Mouse (Mus musculus) hematopoietic stem cell, adult 5-6 weeks (primary cell): ENCODE measurements around the gene Mrpl28. TPM values are rescaled to one million over a fixed set of nuclear protein-coding genes. Genes with fewer than 3 reads are reported as not detected.
"Not testable (repeated sequence)": the region's sequence is repeated elsewhere in the genome, so short reads cannot be mapped to it uniquely, and the experiment has no call there.

ENCODE experiments used
- ATAC-seq, 2 experiments: fragments of 125-278 bp in 1 of 2; replicated peaks in 1 of 2; 2 replicates each; pipeline ENCODE4 v1.8.0; 2016 to 2017; ENCODE audit warnings: inconsistent platforms in 2 of 2, mild to moderate bottlenecking in 2 of 2, moderate number of reproducible peaks in 2 of 2, low read depth in 1 of 2, moderate TSS enrichment in 1 of 2; ENCODE audit not compliant: low FRiP score in 2 of 2, poor library complexity in 2 of 2, severe bottlenecking in 2 of 2, insufficient read depth in 1 of 2, low TSS enrichment in 1 of 2
- total RNA-seq: library from RNA; stranded (forward); fragments of 172-1452, 232-1000 nt; gene quantifications from 2 replicates; pipeline ENCODE4 v1.2.3, GENCODE M21; 2017

The Mrpl28 gene
- total RNA-seq, result 21.7 and 31.0 TPM in 2 replicates

DNA sequence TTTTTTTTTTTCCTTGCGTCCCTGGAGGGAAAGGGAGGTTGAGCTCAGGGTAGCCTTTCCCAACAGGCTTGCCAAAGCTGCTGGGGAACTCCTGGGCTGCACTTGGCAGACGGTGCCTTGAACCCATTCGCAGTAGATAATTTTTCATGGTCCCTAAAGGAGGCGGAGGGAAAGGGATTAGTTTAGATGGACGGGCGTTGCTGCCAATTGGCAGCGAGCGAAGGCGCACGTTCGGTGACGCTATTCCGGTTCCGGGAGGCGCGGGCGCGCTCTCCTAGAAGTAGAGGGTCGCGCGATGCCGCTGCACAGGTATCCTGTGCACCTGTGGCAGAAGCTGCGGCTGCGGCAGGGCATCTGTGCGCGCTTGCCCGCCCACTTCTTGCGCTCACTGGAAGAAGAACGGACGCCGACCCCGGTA is at the start of gene Mrpl28:
TSS of gene Mrpl28 (plus strand) at position 234 of the 418 bp plus-strand sequence.
- ATAC-seq, result peak; percentile 86 to 89

DNA sequence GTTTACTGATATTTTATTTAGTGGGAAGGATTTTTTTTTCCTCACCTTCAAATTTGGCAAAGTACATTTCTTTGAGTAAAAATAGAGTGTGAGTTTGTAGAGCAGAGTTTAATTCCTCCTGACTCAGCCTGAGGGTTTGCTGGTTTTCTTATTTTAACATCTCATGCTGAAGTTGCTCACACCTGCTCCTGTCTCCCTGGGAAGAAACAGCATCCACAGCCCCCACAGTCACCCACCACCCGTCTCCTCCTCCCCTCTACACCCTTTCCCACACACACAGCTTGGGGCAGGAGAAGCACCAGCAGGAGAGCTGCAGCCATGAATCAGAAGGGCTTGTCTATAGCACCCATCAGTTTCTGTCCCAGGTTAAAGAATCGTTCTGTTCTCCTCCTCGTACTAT is 48.1 kb upstream of the Mrpl28 start:
- ATAC-seq, result no peak

DNA sequence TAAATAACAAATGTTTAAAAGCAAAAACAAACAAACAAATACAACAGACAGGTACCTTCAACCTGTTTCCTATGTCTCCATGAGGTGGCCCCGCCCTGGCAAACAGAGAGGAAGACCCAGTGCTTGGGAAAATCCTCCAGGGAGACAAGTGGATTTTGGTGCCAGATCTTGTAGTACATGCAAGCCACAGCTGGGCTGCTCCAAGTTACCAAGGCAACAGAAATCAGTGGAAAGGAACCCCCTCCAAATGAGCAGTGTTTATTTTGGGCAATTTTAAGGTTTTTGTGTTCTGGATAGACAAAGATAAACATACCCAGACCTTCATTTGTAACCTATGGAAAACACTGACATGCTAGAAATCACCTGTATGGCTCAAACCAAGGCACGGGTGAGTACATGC is 44.4 kb upstream of the Mrpl28 start:
- no peak for ATAC-seq

DNA sequence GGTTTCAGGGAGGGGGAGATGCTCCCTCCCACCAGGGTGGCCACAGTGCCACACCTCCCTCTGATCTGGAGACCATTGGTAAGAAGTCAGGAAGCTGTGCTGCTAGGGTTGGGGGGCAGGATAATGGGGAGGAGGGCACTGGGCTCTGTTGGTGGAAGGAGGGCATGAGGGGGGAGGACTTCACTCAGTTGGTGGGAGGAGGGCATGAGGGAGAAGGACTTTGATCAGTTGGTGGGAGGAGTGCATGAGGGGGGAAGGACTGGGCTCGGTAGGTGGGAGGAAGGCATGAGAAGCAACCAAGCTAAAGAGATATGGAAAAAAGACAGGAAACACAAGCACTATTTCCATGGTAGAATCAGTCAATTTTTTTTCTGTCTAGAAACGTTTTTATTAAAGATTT is 42.4 kb upstream of the Mrpl28 start:
- ATAC-seq, result no peak

DNA sequence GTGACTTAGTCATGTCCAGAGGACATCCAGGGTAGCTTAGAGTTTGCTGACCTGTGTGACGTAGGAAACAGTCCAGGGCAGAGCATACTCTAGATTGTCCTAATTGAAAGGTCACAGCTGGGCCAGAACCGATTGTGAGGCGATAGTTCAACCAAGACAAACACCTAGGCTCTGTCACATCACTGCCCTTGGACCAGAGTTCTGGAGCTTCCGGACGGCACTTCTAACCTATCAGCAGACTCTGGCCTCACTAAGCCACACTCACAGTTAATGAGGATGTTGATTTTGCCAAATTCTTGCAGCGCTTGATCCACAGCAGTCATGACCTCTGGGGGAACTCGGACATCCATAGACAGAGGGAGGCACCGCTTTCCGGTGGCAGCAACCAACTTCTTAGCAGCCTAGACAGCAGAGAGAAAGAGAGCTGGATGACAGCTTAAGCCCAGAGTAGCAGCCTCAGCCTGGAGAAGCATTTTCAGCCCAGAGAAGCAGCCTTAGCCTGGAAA is 36.2 kb upstream of the Mrpl28 start:
- ATAC-seq, result no peak

DNA sequence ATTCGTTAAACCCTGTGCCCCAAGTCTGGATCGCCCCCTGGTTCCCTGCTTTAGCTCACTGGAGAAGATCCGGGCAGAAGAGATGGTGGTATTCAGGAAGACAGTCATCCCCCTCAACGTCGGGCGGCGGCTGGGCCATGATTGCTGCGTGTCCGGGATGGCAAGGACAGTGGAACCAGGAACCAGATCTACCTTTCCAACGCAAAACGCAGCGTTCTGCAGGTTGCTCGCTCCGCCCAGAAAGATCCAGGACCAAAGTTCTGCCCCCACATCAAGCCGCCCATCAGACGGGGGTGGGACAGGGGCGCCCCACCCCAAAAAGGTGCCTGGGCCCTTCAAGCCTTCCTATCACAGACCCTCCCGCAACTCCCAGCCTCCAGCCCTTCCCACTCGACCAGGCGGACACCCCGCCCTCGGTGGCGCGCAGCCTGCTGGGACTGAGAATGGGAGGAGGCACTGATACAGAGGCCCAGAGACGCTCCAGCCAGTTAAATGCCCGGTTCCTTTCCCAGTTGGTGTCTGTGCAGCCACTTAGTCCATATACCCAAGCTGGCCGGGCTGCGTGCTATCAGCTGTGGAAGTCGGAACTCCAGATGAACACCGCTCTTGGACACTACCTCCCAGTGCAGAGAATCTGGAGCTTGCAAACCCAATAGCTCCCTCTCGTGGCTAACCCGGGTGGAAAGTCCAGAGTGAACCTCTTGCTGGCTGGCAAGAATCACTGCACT is 33.2 kb upstream of the Mrpl28 start, which contains the start of gene Decr2:
TSS of gene Decr2 (minus strand) at position 433 of the 728 bp plus-strand sequence.
- ATAC-seq, result peak; percentile 80 to 88

DNA sequence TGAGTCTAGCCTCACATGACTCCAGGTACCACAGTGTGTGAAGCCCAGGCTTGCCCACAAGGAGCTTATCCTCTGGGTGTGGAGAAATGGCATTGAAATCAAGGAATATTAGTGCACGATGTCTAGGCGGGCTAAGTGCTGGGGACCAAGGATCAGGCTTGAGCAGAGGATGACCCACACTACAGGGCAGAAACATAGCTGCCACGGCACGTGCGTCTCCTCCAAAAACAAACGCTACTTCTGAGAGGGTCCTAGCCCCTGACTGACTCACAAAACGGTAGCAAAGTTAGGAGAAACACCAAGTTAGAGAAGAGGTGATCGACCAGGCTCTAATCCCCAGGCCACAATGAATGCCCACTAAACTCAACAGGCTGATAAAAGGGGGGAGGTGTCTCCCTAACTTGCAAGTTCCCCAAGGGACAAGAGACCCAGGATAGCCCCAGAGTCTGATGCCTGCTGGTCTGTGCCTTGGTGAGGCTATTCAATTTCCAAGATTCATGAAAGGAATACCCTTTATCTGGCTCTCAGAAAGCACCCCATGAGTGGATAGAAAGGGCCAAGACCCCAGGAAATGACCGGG is 28.7 kb upstream of the Mrpl28 start:
- no peak for ATAC-seq

DNA sequence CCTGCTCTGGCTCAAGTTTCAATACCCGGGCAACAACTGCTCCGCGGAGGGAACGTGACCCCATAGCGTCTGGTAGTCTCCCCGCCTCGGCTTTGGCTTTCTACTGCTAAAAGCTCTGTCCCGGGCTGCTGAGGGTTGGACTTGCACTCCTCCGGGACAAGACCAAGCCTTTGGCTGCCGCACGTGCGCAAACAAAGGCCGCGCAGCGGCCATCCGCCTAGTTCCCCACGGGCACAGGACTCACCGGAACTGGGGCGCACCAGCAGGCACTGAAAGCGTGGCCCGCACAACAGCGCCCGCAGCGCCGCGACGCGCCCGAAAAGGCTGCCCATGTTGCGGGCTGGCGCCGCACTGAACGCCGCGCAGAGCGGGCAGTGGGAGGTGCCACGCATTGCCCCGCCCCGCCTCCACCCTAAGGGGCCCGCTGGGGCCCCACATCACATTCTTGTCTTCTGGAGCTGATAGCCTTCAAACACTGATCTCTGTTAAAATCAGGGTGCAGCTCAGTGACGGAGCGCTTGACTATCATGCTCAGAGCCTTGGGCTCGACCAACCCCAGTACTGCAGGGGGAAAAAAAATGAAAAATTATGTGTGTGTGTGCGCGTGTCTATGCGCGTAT is 28.1 kb upstream of the Mrpl28 start, which contains the start of gene Nme4:
TSS of gene Nme4 (minus strand) at position 482 of the 620 bp plus-strand sequence.
- ATAC-seq, result peak; percentile 39 to 48

DNA sequence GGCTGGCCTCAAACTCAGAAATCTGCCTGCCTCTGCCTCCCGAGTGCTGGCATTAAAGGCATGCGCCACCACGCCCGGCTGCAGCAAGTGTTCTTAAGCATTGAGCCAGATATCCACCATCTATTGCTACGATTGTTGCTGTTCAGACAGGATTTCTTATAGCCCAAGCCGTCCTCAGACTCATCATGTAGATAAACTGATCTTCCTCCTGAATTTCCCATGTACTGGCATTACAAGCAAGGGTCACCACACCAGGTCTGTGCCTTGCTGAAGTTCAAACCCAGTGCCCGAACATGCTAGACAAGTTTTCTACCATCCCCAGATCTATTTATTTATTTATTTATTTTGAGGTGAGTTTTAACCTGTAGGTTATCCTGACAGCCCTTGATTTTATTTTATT is 24.8 kb upstream of the Mrpl28 start:
- ATAC-seq, result no peak

DNA sequence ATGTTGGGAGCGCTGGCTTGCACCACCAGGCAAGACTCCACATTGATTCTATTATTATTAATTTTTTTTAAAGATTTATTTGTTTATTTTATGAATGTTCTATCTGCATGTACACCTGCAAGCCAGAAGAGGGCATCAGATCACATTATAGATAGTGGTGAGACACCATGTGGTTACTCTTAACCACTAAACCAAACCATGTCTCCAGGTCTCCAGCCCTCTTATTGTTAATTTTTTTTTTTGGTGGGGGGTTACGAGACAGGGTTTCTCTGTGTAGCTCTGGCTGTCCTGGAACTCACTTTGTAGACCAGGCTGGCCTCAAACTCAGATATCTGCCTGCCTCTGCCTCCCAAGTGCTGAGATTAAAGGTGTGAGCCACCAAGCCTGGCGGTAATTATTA is 24.0 kb upstream of the Mrpl28 start:
- ATAC-seq, result not testable (repeated sequence)

DNA sequence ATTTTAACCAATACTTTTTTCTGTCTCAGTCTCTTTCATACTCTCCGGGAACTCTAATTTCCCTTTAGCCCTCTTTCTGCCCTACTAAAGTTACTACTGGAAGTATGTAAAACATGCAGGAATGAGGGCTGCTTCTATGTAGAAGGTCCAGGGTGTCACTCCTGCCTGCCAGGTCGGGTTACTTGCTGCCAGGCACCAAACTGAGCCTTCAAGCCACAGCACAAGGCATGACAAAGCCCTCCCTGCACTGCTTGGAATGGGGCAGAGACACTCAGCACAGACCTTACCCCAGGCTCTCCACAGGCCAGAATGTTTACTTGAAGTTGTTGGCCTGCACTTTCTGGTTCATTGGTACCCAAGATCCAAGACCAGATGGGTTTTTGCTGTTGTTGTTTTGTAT is 23.1 kb upstream of the Mrpl28 start:
- no peak for ATAC-seq

DNA sequence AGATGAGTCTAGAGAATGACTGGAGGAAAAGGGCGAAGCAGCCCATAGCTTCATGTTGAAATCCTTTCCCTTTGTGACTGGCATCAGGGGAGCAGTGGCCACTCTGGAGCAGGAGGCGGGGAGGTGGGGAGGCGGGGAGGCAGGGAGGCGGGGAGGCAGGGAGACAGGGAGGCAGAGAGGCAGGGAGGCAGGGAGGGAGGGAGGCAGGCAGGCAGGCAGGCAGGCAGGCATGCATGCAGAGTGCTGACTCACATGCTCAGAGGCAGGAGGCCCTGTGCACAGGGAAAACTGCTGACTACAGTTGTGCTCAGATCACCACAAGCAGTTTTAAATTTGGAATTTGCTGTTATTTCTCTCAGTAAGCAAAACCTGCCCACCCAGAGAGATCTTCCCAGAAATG is 21.8 kb upstream of the Mrpl28 start:
- ATAC-seq, result no peak

DNA sequence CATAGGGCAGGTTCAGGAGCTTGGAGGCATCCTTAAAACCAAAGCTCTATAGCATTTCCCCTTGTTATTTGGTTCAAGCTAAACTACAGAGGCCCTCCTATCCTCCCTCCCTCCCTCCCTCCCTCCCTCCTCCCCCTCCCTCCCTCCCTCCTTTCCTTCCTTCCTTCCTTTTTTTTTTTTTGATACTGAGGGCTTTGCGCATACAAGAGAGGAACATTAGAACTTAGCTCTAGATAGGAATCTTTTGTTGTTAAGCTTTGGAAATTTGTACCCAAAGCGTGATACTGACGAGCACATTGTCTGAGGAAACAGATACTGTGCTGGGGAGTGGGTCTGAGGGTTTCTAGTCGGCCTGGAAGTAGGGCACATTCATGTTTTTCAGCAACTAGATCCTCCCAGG is 17.7 kb upstream of the Mrpl28 start:
- no peak for ATAC-seq

DNA sequence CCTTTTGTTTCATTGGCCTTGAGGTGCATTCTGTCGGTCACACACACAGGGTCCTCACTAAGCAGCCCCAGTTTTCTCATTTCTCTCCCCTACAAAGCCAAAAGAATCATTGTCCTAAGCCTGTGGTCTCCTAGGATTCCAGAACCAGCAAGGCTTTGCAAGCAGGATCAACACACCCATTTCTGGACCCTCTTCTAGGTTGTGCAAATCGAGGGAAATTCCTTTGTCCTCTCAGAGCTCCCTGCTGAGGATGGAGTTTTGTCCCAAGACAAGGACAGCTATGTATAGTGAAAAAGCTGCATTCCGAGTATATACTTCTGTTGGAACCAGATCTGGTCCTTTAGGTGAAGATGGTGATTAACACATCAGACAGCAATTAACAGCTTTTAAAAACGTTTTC is 13.1 kb upstream of the Mrpl28 start:
- no peak for ATAC-seq

DNA sequence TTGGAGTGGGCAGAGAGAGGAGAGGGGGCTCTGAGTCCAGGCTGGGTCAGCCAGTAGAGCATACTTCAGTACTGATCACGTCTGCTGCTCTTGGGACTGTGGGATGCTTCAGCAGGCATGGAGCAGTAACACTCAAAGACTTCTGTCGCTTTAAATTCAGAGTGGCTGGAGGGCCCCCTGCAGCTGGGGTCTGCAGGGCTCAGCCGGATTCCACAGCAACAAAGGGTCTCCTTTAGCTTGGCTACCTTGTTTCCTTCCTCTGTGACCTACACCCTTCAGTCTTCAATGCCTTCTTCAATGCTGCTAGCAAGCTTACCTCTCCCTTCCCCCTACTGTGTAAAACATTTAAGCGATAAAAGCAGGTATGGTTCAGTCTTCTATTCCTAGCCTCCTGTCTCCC is 12.3 kb upstream of the Mrpl28 start:
- ATAC-seq, result no peak

DNA sequence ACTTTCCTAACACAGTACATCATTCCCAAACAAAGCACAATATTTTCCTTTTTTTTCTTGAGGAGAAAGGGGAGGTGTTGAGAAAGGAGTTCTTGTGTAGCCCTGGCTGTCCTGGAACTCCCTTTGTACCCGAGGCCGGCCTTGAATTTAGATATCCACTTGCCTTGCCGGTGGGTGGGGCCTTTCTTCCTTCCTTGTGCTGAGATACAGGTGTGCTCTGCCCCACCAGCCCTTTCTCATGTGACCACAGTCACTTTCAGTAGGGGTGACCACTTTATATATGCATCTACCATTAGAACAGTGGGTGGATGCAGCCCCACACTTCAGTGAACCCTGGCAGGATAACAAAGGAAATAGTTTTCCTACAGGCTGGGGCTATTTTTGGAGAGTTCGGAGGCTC is 11.6 kb upstream of the Mrpl28 start:
- ATAC-seq, result no peak

DNA sequence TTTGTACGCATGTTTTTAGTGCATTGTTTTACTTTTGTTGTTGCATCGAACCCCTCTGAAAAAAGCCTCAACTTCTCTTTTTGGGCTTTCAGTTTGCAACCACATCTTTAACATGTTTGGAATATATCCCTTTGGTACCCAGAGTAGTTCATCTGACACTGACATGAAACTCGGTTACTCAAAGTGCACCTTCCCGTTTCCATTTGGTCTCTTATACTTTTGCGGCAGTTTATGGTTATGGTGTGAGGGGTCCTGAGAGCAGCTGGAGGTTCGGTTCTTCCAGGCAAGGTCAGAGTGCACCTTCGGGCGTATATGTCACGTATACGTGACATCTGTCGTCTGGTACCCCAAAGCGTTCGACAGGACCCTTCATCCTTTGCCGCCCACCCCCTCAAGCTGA is 10.5 kb upstream of the Mrpl28 start:
- ATAC-seq, result no peak

DNA sequence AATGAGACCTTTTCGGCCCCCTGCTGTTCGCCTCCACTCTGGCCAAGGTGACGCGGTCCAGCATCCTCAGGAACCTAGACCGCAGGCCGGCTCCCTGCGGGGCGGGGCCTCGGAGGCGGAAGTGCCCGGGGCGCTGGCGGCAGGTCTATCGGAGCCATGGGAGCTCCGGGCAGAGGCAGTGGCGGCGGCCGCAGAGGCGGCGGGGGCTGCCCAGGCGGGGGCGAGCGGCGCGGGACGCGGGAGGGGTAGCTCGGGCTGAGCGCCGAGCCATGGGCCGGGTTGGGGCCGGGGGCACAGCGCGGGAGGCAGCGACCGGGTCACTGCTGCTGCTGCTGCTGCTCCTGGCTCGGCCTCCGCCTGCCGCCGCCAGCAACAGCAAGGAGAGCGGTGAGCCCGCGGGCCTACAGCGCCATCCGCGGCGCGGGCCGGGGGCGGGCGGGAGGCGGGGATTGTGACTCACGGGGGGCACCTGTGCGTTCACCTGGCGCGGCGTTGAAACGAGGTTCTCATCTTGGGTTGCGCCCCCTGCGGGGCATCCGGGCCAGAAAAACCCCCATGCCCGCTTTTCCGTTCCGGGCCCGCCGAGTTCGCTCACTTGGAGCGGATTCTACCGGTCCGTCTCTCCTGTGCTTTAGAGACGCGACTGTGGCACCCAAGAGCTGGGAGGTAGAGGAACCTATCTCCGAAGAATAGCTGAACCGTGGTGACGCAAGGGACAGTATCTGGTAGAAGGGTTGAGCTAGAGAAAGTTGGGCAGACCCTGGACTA is 9.9 kb upstream of the Mrpl28 start, which contains the start of gene Tmem8:
TSS of gene Tmem8 (plus strand) at position 119 of the 768 bp plus-strand sequence.
- ATAC-seq, result peak; percentile 80 to 85
